Mouse (Mus musculus) ES-Bruce4 (cell line): ENCODE measurements around the gene Cgrrf1.

Source experiments
- CTCF ChIP-seq: IDR thresholded peaks from one replicate; pipeline ENCODE4 v1.8.1; 2011; ENCODE audit warnings: low read depth, low read length
- EP300 ChIP-seq: IDR thresholded peaks from 2 replicates; pipeline ENCODE4 v1.6.1; 2011; ENCODE audit warnings: low read depth, low read length; ENCODE audit not compliant: insufficient read depth
- POLR2A ChIP-seq: IDR thresholded peaks from one replicate; pipeline ENCODE4 v1.8.1; 2011; ENCODE audit warnings: low read length; ENCODE audit not compliant: insufficient read depth

- no peak for TF ChIP-seq CTCF
- no peak for TF ChIP-seq EP300
- no peak for TF ChIP-seq POLR2A
Measured at GRCm38 (mm10) chr14:46848736-46849135, 16.8 kb downstream of the Cgrrf1 start.
